Mouse (Mus musculus) midbrain, embryonic 14.5 days (tissue): Measurements from ENCODE around the gene C1ql2. TPM values are rescaled to one million over a fixed set of nuclear protein-coding genes. Genes with fewer than 3 reads are reported as not detected.

Experiments used
- polyA plus RNA-seq: library from polyadenylated mRNA; unstranded; fragments of >200 nt; fragmentation: Nextera tagmentation; extraction: Ambion mirVana; gene quantifications from 2 replicates; pipeline ENCODE4 v1.2.1, GENCODE M21; 2014

Gene C1ql2
- polyA plus RNA-seq, 1 experiment from 2014 or later = 12.0 TPM

Other genes with a start within 250 kb of the C1ql2 start
- 759 and 1,068 TPM in 2 replicates for gene Dbi, start 219.5 kb upstream of the C1ql2 start, polyA plus RNA-seq
- 18.7 and 21.4 TPM in 2 replicates for gene 3110009E18Rik, start 219.4 kb upstream of the C1ql2 start, polyA plus RNA-seq
- 2.4 and 3.2 TPM in 2 replicates for gene Steap3, start 67.9 kb upstream of the C1ql2 start, polyA plus RNA-seq
- gene Marco, start 164.4 kb downstream of the C1ql2 start, polyA plus RNA-seq = not detected in 2 replicates